Mouse (Mus musculus) frontal cortex, postnatal 25 days (tissue): ENCODE results near the gene Helz.

Experiments used
- DNase-seq, 2 experiments: peaks; one replicate each; pipeline ENCODE4 v3.0.0; 2022; ENCODE audit warnings: low spot score in 2 of 2

Helz gene

DNA sequence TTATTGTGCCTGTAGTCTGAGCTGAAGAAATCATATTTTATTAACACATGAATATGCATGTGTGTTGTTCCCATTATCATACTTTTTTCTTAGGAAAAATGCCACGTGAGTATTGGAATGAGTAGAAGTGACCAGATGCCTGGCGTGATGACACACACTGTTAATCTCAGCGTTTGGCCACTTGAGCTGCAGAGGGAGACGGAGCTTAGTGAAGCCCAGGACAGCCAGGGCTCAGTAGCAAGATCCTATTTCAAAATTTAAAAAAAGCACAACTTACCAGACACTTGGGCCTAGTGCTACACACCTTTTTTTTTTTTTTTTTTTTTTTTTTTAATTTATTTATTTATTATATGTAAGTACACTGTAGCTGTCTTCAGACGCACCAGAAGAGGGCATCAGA is 68.0 kb downstream of the Helz start:
- no peak for DNase-seq

DNA sequence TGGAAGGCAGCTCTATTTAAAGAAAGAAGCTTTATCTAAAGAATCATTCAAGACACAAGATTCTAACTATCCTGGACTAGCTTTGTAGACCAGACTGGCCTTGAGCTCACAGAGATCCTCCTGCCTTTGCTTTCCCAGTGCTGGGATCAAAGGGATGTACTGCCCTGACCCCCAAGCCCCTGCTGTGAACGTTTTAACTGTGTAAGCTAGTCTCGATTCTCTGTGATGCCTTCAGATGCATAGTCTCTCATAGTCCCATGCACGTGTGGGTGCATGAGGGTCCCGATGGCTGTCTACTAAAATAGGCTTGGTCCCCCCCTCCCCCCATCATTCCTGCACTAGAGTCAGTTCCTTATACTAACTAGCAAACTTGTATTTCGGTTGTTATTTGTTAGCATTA is 70.2 kb downstream of the Helz start:
- no peak for DNase-seq

DNA sequence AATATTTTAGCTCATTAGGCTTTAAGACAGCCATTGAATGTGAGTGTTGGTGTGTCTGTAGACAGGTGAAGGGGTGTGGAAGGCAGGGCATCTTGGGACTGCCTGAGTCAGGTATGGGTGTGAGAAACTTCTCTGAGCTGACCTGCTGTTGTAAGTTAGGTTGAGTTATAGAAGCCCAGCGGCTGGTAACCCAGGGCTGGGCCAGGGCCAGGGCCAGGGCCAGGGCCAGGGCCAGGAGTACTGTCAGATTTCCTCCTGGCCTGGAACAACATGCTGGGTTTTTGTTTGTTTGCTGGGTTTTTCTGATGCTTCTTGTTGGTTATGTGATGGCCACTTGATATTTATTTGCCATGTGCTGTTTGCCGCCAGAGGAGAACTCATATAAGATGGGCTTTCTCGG is 76.9 kb downstream of the Helz start:
- no peak for DNase-seq

DNA sequence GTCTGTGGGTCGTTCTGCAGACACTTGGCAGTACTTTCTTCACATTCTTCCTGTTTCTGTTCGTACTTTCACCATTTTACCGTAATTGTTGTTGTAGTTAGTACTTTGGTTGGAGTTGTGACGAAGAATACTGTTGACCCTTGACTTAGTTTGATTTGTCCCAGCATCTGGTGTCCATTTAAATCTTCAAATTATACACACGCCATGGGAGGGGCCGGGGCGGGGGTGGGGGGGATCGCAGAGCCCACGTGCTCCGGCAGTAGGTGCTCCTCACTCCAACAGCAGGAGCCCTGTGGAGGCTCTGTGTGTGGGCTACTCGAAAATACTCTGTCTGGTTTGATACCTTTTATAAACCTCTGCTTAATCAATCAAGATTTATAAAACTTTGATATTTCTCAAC is 78.0 kb downstream of the Helz start:
- DNase-seq = no peak

DNA sequence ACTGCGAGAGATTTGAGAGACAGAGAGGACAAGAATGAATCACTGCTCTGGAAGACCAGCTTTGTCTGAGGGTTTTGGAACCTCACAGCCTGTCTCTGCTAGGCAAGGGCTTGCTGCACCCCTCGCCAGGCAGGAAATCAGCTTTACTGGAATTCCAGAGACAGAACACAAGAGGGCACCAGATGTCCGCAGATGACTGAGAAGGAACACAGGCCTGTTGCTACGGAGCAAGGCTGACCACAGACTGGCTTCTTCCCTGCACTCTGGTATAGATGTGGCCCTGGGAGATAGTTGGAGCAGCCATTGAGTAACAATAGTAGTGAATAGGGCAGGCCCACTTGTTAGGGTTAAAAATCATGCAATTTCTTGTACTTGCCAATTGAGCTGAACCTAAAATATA is 81.8 kb downstream of the Helz start:
- peak; percentile 23 to 53 for DNase-seq

DNA sequence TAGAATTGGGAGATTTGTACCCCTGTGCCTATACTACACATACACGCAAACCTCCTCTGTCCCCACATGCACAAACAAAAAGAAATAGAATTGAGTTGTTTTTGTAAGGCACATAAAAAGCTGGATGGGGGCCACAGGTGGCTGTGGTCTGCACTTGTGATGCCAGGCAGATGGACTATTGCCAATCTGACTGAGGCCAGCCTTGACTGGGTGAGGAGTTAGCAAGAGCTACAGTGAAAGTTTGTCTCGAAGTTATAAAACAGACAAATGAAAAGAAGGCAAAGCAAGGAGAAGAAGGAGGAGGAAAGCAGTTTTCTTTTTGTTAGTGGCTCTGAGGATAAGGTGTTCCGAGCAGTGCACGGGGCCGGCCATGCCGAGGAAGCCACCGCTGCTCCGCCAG is 82.2 kb downstream of the Helz start:
- DNase-seq = no peak

DNA sequence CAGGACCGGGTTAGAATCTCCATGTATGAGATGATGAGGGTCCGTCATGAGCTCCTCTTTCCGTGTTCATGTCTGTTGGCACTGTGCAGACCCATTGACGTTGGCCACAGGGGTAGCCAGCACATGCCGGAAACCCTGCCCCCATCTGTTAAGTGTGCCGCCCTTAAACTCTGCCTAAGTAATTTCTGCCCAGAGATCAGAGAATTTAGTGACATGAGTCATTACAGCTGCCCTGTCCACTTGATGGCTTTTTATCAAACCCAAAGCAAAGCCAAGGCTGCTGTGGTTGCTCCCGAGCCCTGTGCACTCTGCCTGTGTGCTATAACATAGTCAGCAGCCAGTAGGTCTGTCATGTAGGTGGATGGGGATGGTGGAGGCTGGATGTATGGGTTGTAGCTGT is 83.4 kb downstream of the Helz start:
- DNase-seq = no peak

GRCm38 (mm10) chr11:107633563-107634146 is 85.9 kb downstream of the Helz start:
- no peak for DNase-seq

- no peak for DNase-seq
These were observed 90.4 kb downstream of the Helz start for GRCm38 (mm10) chr11:107638137-107638536.

DNA sequence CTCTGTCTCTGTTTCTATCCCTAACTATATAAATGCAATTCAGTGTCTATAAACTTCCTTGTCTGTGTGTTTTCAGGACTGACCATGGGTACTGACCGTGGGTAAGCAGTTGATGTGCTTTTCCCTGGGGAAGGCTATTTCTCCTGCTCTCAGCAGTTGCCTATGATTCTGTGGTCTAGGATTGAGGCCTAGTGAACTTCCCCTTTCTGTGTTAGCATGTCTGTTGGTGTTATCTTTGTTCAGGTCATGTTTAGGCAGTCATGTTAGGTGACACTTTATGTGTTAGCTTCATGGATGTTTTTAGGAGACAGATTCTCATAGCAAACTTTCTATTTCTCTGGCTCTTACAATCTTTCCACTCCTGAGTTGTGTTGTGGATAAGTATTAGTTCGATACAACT is 91.9 kb downstream of the Helz start:
- DNase-seq = no peak

DNA sequence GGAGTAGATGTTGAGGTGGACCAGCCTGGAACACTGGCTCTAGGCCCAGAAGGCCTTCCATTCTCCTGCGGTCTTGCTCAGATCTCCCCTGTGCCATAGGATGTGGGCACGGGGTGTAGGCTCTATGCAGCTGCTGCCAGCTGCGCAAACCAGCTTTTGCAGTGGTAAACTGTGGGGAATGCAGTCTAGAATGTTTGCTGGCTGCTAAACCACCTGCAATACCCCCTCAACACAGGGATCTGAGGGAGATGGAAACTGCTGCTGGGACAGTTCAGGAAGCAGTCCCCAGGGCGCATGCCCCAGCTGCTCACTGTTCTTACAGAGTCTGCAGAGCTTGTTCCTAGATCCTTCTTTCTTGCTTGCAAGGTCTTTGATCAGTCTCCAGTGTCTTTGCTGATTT is 96.7 kb downstream of the Helz start:
- no peak for DNase-seq

DNA sequence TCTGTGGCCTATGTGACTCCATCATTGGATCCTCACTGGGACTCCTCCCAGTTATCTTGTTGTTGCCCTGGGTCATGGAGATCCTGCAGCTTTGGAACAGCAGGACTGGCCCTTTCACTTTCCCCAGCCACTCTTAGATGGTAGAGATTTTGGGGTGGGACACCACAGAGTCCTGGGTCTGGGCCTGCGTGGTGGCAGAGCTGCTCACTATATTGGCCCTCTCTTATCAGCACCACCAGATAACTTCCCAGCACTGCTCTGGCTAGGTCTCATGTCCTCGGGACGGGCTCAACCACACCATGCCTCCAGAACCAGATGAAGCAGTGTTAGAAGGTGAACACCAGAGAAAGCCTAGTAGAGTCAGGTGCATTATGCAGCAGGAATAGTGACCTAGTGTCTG is 99.6 kb downstream of the Helz start:
- no peak for DNase-seq

DNA sequence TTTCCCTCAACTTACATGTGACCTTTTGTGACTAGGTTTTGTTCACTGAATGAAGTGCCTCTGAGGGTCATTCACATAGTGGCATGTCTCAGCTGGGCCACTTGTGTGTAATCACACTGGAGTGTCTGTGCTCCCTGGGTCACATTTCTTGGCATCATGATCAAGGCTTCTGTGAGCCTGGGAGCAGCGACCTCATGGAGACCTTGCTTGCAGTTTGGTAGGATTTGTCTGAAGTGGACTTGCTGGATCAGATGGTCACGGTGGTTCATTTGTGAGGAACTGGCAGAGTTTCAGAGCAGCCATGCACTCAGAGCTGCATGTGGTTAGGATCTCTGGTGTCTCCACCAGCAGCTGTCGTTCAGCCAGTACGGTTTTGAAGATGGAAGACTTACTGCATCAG is 100.9 kb downstream of the Helz start:
- no peak for DNase-seq

- DNase-seq = no peak
These were observed 101.7 kb downstream of the Helz start for GRCm38 (mm10) chr11:107649458-107649857.

- no peak for DNase-seq
These were observed 102.8 kb downstream of the Helz start for GRCm38 (mm10) chr11:107650422-107651051.

- DNase-seq = no peak
These were observed 103.7 kb downstream of the Helz start for GRCm38 (mm10) chr11:107651391-107651790.

DNA sequence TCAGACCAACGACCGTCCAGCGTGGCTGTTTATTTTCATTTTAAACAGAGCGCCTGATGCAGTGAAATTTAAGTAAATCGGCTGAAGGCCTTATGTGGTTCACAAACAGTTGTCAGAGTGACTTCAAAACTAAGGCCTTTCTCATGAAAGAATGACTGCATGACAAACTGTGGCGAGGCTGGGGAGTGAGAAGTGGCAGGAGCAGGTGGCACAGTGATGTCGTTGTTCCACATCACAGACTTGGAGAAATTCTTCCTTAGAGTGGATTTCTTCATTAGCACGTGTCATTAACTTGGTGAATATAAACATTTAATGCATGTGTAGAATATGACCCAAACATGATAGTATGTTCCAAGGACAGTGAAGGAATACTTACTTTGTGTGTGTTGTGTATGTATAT is 104.4 kb downstream of the Helz start:
- no peak for DNase-seq

DNA sequence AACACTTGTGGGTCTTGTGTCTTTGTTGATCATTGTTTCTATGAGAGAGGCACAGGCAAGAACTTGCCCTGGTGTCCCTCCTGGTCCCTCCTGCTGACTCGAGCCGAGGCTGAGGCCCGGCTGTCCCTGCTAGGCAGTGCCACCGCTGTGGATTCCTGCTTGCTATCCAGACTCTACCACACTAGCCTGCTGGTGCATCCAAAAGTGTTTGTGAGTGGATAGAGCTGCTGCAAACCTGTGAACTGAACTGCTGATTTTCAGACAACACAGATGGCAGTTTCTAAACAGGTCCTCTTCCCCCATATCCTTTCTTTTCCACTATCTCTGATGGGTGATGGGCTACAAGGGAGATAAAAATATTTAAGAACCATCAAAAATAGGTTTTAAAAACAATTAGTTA is 107.8 kb downstream of the Helz start:
- DNase-seq = no peak

- DNase-seq = no peak
These were observed 109.4 kb downstream of the Helz start for GRCm38 (mm10) chr11:107657117-107657516.

DNA sequence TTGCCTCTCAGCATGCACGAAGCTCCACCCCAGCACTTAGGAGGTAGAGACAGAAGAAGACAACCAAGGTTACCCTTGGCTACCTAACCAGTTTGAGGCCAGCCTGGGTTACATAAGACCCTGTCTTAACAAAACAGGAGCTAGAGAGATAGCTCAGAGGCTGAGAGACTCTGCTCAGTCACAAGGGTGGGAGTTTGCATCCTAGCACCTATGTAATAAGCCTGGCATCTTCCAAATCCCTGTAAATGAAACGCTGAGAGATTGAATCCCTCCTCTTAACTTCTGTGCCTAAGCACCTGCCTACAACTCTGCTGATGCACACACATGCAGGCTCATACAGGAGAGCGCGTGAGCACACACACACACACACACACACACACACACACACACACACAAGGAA is 112.7 kb downstream of the Helz start:
- no peak for DNase-seq

DNA sequence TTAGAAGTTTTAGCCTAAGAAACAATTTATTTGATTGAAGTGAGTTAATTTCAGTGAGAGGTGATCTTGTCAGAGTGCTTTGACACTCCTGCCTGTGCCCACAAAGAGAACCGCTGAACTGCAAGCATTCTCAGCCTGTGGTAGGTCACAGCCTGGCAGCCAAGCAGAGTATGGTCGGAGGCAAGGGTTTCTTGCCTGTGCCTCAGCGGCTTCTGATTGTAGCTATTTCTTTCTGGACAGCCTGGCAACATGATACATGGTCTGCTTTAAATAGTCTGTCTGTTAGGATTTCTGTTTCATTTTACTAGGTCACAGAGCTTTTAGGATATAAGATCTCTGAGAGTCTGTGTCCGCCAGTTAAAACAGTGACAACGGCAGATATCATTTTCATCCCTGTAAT is 114.9 kb downstream of the Helz start:
- DNase-seq = no peak

- no peak for DNase-seq
These were observed 119.8 kb downstream of the Helz start for GRCm38 (mm10) chr11:107667542-107667941.

DNA sequence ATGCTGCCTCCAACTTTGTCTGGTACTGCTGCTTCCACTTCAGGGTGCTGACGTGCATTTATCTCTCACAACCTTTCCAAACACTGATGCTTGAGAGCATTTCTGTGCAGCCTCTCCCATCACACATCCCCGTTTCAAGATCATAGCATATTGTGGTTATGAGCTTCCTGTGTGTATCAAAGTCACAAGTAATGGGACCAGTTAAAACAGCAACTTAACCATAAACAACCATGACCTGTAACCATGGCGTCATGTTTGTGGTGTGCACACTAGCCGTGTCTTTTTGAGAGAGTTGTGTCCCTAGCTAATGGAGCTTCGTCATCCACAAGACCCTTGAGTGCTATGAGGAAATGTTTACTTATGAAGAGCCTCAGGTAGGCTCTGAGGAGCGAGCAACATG is 120.5 kb downstream of the Helz start:
- no peak for DNase-seq

- DNase-seq = no peak
These were observed 121.2 kb downstream of the Helz start for GRCm38 (mm10) chr11:107668977-107669376.
